Mouse (Mus musculus): ENCODE results near the gene Hltf. TPM values are rescaled to one million over a fixed set of nuclear protein-coding genes. Genes with fewer than 3 reads are reported as not detected.
A peak's percentile ranks its signal among the peaks of the same experiment; 100 is the strongest.
"Not testable (repeated sequence)": the region's sequence is repeated elsewhere in the genome, so short reads cannot be mapped to it uniquely, and the experiment has no call there.

Hltf gene
- 19.1 and 21.3 TPM in 2 replicates for polyA plus RNA-seq (2016; fragmentation: Nextera tagmentation; extraction: Ambion mirVana)

GRCm38 (mm10) chr3:20057306-20058196 is at the start of gene Hltf:
Gene Hltf, plus strand, starts transcription at chr3:20057811.
- ATAC-seq (ENCODE audit: insufficient number of reproducible peaks, low FRiP score): peak; percentile 100
- peak within 1 kb of the TSS; percentile 82 for H3K4me3 ChIP-seq
- peak within 1 kb of the TSS; percentile 76 for H3K9ac ChIP-seq
- under 1% methylated on average over 51 of the region's 54 CpGs for WGBS
- peaks cover 11% of the 10 kb centered on the region for H3K36me3 ChIP-seq
- no peaks in the 10 kb centered on the region for H3K9me3 ChIP-seq (replicated peaks)
- peak within 1 kb of the TSS; percentile 87 for H3K4me2 ChIP-seq
- H3K4me1 ChIP-seq (replicated peaks): peaks cover 3% of the 10 kb centered on the region
- H3K27me3 ChIP-seq (replicated peaks): no peaks in the 10 kb centered on the region
- peak within 1 kb of the TSS; percentile 48 for H3K27ac ChIP-seq (ENCODE audit: poor library complexity, severe bottlenecking)

GRCm38 (mm10) chr3:20010464-20010863 is 47.1 kb upstream of the Hltf start:
- Histone ChIP-seq H3K4me2 (no peak overlapping the region), H3K27me3 (replicated peaks) (no peaks in the 10 kb centered on the region), H3K4me1 (replicated peaks) (no peaks in the 10 kb centered on the region), H3K9ac (no peak overlapping the region), H3K27ac (ENCODE audit: poor library complexity, severe bottlenecking) (no peak overlapping the region), H3K4me3 (no peak overlapping the region), H3K9me3 (replicated peaks) (no peaks in the 10 kb centered on the region), H3K36me3 (peaks cover 32% of the 10 kb centered on the region)
- no peak for ATAC-seq (ENCODE audit: insufficient number of reproducible peaks, low FRiP score)
- WGBS: 82% methylated on average over 9 of the region's 9 CpGs

DNA sequence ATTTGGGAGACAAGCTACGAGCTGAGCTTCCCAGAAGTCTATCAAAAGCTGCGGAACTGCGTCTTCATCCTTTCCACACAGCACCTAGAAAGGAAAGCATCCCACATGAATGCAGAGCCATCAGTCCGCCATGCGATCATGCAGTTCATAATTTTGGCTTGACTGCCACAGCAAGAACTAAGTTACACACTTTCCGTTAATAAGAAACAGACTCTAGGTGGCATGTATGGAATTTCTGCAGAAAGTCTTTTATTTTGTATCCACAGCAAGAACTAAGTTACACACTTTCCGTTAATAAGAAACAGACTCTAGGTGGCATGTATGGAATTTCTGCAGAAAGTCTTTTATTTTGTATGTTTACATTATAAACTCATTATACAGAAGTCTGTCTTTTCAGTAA is 46.7 kb upstream of the Hltf start:
- ATAC-seq (ENCODE audit: insufficient number of reproducible peaks, low FRiP score); H3K27ac ChIP-seq (ENCODE audit: poor library complexity, severe bottlenecking); H3K4me3 ChIP-seq; H3K4me2 ChIP-seq; H3K4me1 ChIP-seq (replicated peaks); H3K9me3 ChIP-seq (replicated peaks); H3K9ac ChIP-seq; H3K27me3 ChIP-seq (replicated peaks): not testable (repeated sequence)
- WGBS: 78% methylated on average over 7 of the region's 7 CpGs
- H3K36me3 ChIP-seq: peaks cover 36% of the 10 kb centered on the region

- peaks cover 54% of the 10 kb centered on the region for H3K36me3 ChIP-seq
- no peak for ATAC-seq (ENCODE audit: insufficient number of reproducible peaks, low FRiP score)
- 92% methylated on average over 2 of the region's 2 CpGs for WGBS
Observed at GRCm38 (mm10) chr3:20014454-20014853, 43.2 kb upstream of the Hltf start.

DNA sequence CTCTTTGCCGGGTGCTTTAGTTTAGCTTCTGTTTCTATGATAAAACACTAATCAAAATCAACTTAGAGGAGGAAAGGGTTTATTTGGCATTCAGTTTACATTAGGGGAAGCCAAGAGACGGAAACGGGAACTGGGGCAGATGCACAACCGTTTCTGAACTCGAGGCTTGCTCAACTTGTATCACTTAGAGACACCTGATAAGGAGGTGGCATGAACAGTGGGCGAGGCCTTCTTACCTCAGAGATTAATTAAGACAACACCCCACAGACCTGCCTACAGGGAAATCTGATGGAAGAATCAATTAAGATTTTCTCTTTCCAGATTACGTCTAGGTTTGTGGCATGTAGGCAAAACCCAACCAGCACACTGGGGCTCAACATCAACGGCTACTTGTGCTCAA is 39.5 kb upstream of the Hltf start:
- no peak for ATAC-seq (ENCODE audit: insufficient number of reproducible peaks, low FRiP score)
- Histone ChIP-seq H3K4me1 (replicated peaks) (no peaks in the 10 kb centered on the region), H3K36me3 (peaks cover 64% of the 10 kb centered on the region)

More at GRCm38 (mm10) chr3:20014454-20014853, 43.2 kb upstream of the Hltf start:
- Histone ChIP-seq H3K9me3 (replicated peaks) (no peaks in the 10 kb centered on the region), H3K4me3 (no peak overlapping the region), H3K27ac (ENCODE audit: poor library complexity, severe bottlenecking) (no peak overlapping the region), H3K4me1 (replicated peaks) (no peaks in the 10 kb centered on the region), H3K4me2 (no peak overlapping the region), H3K27me3 (replicated peaks) (no peaks in the 10 kb centered on the region), H3K9ac (no peak overlapping the region)

GRCm38 (mm10) chr3:20023832-20024231 is 33.8 kb upstream of the Hltf start:
- no peak overlapping the region for H3K4me3 ChIP-seq
- no peaks in the 10 kb centered on the region for H3K9me3 ChIP-seq (replicated peaks)
- 63% methylated on average over 1 of the region's 1 CpGs for WGBS
- H3K36me3 ChIP-seq: peaks cover 73% of the 10 kb centered on the region
- H3K27ac ChIP-seq (ENCODE audit: poor library complexity, severe bottlenecking): no peak overlapping the region
- ATAC-seq (ENCODE audit: insufficient number of reproducible peaks, low FRiP score): no peak
- no peak overlapping the region for H3K9ac ChIP-seq
- H3K4me2 ChIP-seq: no peak overlapping the region
- no peaks in the 10 kb centered on the region for H3K4me1 ChIP-seq (replicated peaks)
- no peaks in the 10 kb centered on the region for H3K27me3 ChIP-seq (replicated peaks)

More for the DNA sequence above, 39.5 kb upstream of the Hltf start:
- Histone ChIP-seq H3K9me3 (replicated peaks) (no peaks in the 10 kb centered on the region), H3K9ac (no peak overlapping the region), H3K4me3 (no peak overlapping the region), H3K27me3 (replicated peaks) (no peaks in the 10 kb centered on the region), H3K27ac (ENCODE audit: poor library complexity, severe bottlenecking) (no peak overlapping the region), H3K4me2 (no peak overlapping the region)
- WGBS: 71% methylated on average over 8 of the region's 8 CpGs

DNA sequence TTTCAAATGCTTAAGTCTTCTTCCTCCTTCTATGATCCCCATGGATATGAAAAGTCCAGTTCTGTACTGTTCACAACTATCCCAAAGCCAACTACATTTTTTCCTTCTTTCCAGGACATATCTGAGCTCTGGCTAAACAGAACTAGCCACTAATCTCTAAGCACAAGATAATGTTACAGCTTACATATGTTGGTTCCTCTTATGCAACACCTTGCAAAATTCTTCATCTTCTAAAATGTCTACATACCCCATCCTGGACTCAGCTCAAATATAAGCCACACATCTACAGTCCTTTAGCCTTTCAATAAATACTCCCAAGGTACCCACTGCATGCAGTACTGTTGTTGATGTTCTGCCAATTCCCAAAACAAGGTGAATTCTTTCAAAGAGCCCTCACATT is 31.1 kb upstream of the Hltf start:
- no peak for ATAC-seq (ENCODE audit: insufficient number of reproducible peaks, low FRiP score)
- no peaks in the 10 kb centered on the region for H3K9me3 ChIP-seq (replicated peaks)
- no peak overlapping the region for H3K4me3 ChIP-seq
- peaks cover 67% of the 10 kb centered on the region for H3K36me3 ChIP-seq
- no peaks in the 10 kb centered on the region for H3K4me1 ChIP-seq (replicated peaks)
- H3K27ac ChIP-seq (ENCODE audit: poor library complexity, severe bottlenecking): no peak overlapping the region
- no peak overlapping the region for H3K9ac ChIP-seq
- no peak overlapping the region for H3K4me2 ChIP-seq
- no peaks in the 10 kb centered on the region for H3K27me3 ChIP-seq (replicated peaks)

DNA sequence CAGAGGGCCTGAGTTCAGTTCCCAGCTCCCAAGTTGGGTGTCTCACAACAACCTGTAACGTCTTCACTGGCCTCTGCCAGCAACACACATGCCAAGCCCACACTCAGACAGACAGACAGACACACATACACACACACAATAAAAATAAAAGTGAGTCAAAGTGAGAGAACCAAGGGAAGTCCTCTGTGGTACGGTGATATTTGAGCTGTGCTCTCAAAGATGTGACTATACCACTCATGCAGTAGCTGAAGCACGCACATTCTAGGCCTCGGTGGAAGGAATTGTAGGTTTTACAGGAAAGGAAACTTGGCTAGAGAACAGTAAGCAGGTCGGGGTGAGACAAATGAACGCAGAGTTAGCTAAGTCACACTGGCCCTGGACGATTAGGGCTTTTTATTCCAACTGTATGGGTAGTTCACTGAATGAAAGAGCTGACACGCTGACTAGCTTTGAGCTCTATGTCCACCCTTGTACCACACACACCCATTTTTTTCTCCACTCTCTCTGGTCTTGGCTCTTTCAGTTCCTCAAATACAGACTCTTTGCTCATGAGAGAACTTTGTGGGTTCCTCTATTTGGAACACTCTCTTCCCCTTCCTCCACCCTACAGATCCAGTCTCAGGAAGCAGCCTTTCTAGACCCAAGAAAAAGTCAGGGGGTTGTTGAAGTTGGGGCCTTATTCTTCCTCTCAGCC is 30.5 kb upstream of the Hltf start:
- Histone ChIP-seq H3K9me3 (replicated peaks) (no peaks in the 10 kb centered on the region), H3K4me1 (replicated peaks) (no peaks in the 10 kb centered on the region), H3K4me2 (no peak overlapping the region), H3K36me3 (peaks cover 63% of the 10 kb centered on the region), H3K9ac (no peak overlapping the region), H3K27ac (ENCODE audit: poor library complexity, severe bottlenecking) (no peak overlapping the region), H3K4me3 (no peak overlapping the region), H3K27me3 (replicated peaks) (no peaks in the 10 kb centered on the region)
- 91% methylated on average over 8 of the region's 8 CpGs for WGBS
- no peak for ATAC-seq (ENCODE audit: insufficient number of reproducible peaks, low FRiP score)

DNA sequence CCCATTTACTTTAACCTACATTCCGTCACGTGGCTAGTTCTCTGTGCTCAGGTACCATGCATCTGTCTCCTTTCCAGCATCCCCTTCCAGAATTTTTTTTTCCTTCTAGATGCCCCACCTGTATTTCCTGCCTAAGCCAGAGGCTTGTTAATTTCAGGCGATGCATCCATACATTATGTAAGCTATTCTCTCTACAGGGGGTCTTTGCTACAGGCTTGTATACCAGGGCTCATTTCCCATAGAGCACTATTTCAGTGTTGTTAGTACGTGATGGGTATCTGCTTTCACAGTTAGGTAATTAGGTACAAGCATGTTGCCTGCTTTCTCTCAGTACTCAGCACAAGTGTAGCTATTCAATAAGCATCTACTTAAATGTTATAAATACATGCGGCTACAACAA is 29.8 kb upstream of the Hltf start:
- H3K9me3 ChIP-seq (replicated peaks): no peaks in the 10 kb centered on the region
- no peak overlapping the region for H3K4me3 ChIP-seq
- 91% methylated on average over 5 of the region's 5 CpGs for WGBS
- H3K36me3 ChIP-seq: peaks cover 56% of the 10 kb centered on the region
- ATAC-seq (ENCODE audit: insufficient number of reproducible peaks, low FRiP score): no peak
- H3K27me3 ChIP-seq (replicated peaks): no peaks in the 10 kb centered on the region
- H3K4me2 ChIP-seq: no peak overlapping the region
- H3K27ac ChIP-seq (ENCODE audit: poor library complexity, severe bottlenecking): no peak overlapping the region
- no peak overlapping the region for H3K9ac ChIP-seq
- H3K4me1 ChIP-seq (replicated peaks): no peaks in the 10 kb centered on the region

DNA sequence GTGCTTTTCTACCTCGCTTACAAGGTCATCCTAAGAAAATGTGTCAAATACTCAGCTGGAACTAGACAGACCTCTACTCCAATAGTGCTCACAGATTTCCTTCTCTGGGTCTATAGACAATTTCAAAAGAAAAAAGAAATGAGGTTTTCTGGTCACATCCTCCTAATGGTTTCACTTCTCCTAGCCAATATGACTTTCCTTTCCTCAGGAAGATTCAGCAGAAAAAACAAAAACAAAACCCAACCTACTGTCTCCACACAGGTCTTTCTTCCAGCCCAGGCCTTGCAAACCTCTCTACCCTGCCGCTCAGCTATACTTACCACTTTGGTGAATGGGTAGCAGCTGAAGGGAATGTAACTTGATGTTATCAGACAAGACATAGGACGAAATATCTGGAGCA is 29.0 kb upstream of the Hltf start:
- Histone ChIP-seq H3K4me2 (no peak overlapping the region), H3K9me3 (replicated peaks) (no peaks in the 10 kb centered on the region), H3K27me3 (replicated peaks) (no peaks in the 10 kb centered on the region), H3K27ac (ENCODE audit: poor library complexity, severe bottlenecking) (no peak overlapping the region), H3K9ac (no peak overlapping the region), H3K36me3 (peaks cover 49% of the 10 kb centered on the region), H3K4me1 (replicated peaks) (peaks cover 3% of the 10 kb centered on the region), H3K4me3 (no peak overlapping the region)
- no peak for ATAC-seq (ENCODE audit: insufficient number of reproducible peaks, low FRiP score)
- WGBS: 91% methylated on average over 3 of the region's 3 CpGs

DNA sequence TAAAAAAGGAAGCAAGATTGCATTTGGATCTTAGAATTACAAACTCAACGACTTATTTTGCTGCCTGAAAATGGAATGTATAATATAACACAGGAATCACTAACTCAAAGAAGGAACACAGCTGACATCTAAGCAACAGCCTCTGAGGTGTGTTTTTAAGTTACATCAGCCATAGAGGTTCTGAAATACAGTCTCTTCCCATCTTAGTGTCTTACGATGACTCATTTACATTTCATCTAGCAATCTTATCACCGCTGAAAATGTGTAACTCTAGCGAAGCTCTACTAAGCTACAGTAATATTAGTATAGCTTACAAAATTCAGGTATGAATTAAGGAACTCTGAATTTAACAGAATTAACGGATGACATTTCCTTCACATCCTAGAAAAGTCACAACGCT is 26.8 kb upstream of the Hltf start:
- Histone ChIP-seq H3K4me3 (no peak overlapping the region), H3K27ac (ENCODE audit: poor library complexity, severe bottlenecking) (no peak overlapping the region), H3K9me3 (replicated peaks) (no peaks in the 10 kb centered on the region), H3K36me3 (peaks cover 28% of the 10 kb centered on the region), H3K4me1 (replicated peaks) (peaks cover 12% of the 10 kb centered on the region), H3K9ac (no peak overlapping the region), H3K27me3 (replicated peaks) (no peaks in the 10 kb centered on the region), H3K4me2 (no peak overlapping the region)
- ATAC-seq (ENCODE audit: insufficient number of reproducible peaks, low FRiP score): no peak
- WGBS: 86% methylated on average over 6 of the region's 6 CpGs

All from heart, embryonic 12.5 days (tissue).